Mouse (Mus musculus) central nervous system, embryonic 11.5 days (tissue): ENCODE data around the gene Mthfr. TPM values are rescaled to one million over a fixed set of nuclear protein-coding genes. Genes with fewer than 3 reads are reported as not detected.

ENCODE experiments used
- polyA plus RNA-seq: library from polyadenylated mRNA; depleted of rRNA; stranded (reverse); fragments of >200 nt; gene quantifications from 2 replicates; pipeline ENCODE4 v1.2.3, GENCODE M21; 2012; rRNA removed

The Mthfr gene
- 33.7 and 39.2 TPM in 2 replicates for polyA plus RNA-seq

DNA sequence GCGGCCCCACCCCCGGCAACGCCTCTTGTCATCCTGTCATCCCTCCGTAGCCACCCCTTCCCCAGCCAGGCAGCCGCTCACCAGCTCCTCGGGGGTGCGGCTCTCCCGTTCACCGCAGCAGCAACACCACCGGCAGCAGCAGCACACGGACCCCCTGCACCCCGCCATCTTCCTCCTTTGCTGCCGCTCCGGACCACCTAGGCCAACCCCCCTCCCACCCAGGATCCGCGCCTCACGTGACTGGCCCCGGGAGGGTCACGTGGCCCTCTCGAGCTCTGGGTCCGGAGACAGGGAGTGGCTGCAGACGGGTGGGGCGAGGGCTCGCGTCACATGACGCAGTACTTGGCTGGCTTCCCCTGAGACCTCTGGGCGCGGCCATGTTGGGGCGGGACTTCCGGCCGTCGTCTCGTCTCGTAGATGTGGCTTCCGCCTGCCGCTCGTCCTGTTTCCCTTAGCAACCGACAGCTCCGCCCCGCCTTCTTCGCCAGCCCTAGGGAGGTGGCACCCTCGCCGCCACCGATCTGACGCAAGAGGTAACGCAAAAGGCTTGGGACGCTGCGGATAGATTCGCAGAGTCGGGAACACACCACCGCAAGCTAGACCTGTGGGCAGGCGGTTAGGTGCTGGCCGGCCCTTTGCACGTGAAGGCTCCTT, at the start of gene Mthfr, which contains the start of gene Clcn6:
Gene Mthfr (plus strand): TSS at position 478 of the 654 bp plus-strand sequence.
Gene Clcn6 (minus strand): TSS at position 222 of the 654 bp plus-strand sequence.

GRCm38 (mm10) chr4:148000202-148000772, 38.6 kb upstream of the Mthfr start, which contains the start of gene Nppa:
Gene Nppa (plus strand): TSS chr4:148000722.

DNA sequence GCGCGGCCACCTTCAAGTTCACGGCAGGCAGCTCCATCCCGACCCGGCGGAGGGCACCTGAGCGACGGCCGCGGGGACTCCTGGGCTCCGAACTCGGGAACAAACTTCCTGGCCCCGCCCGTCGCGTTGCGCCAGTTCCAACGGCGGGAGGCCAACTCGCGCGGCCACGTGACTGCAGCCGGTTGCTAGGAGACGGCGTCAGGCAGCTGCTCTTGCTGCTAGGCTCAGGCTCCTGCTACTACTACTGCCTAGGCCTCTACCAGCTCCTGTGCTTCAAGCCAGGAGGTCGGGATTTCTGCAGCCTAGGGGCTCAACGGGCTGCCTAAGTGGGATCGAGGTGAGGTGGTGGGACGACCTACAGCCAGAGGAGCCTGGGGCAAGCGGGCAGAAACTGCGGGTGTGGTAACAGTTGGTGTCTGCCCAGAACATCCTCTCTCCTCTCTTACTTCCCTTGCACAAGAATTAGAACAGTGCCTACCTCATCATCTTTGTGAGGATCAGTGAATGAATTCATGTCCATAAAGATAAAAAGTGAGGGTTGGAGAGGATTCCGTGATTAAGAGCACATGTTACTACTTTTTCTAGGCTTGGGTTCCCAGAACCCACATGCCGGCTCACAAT, 49.1 kb downstream of the Mthfr start, which contains the start of gene Agtrap:
Gene Agtrap (minus strand): TSS at position 125 of the 621 bp plus-strand sequence.

Other genes starting within 250 kb of the Mthfr start
- gene Zfp984, start 229.3 kb upstream of the Mthfr start, polyA plus RNA-seq = 3.5 and 6.7 TPM in 2 replicates
- gene Zfp933, start 190.7 kb upstream of the Mthfr start, polyA plus RNA-seq = 7.0 and 9.1 TPM in 2 replicates
- gene Miip, start 170.3 kb upstream of the Mthfr start, polyA plus RNA-seq = 82.4 and 102 TPM in 2 replicates
- 13.5 and 17.3 TPM in 2 replicates for gene Fv1, start 170.1 kb upstream of the Mthfr start, polyA plus RNA-seq
- gene Mfn2, start 134.4 kb upstream of the Mthfr start, polyA plus RNA-seq = 29.4 and 32.8 TPM in 2 replicates
- 17.5 and 26.6 TPM in 2 replicates for gene Plod1, start 102.3 kb upstream of the Mthfr start, polyA plus RNA-seq
- gene 2510039O18Rik, start 98.2 kb upstream of the Mthfr start, polyA plus RNA-seq = 38.0 and 39.9 TPM in 2 replicates
- 4.8 and 6.4 TPM in 2 replicates for gene Nppb, start 53.3 kb upstream of the Mthfr start, polyA plus RNA-seq
- gene Nppa, start 38.4 kb upstream of the Mthfr start, polyA plus RNA-seq = 85.8 and 91.4 TPM in 2 replicates
- 35.8 and 36.3 TPM in 2 replicates for gene Clcn6, start 256 bp upstream of the Mthfr start, polyA plus RNA-seq
- gene Agtrap, start 49.0 kb downstream of the Mthfr start, polyA plus RNA-seq = 7.1 and 7.5 TPM in 2 replicates
- gene Mad2l2, start 91.3 kb downstream of the Mthfr start, polyA plus RNA-seq = 50.8 and 72.6 TPM in 2 replicates
- gene Draxin, start 91.6 kb downstream of the Mthfr start, polyA plus RNA-seq = 19.9 and 21.7 TPM in 2 replicates
- gene Fbxo6, start 113.1 kb downstream of the Mthfr start, polyA plus RNA-seq = 14.1 and 14.8 TPM in 2 replicates
- 57.4 and 59.1 TPM in 2 replicates for gene Fbxo44, start 121.4 kb downstream of the Mthfr start, polyA plus RNA-seq
- gene Fbxo2, start 121.5 kb downstream of the Mthfr start, polyA plus RNA-seq = 1.5 and 2.7 TPM in 2 replicates
- gene Disp3, start 248.9 kb downstream of the Mthfr start, polyA plus RNA-seq = 3.4 and 6.2 TPM in 2 replicates